Mouse (Mus musculus) thymus, adult 2 months (tissue): ENCODE data around the gene Gm13277.
"Not testable (repeated sequence)": the region's sequence is repeated elsewhere in the genome, so short reads cannot be mapped to it uniquely, and the experiment has no call there.

ENCODE experiments used
- CTCF ChIP-seq: fragments of 200-500 bp; IDR thresholded peaks from 2 replicates; pipeline ENCODE4 v1.5.1; 2012; ENCODE audit warnings: mild to moderate bottlenecking, control low read depth, low read length, moderate library complexity, borderline replicate concordance; ENCODE audit not compliant: control insufficient read depth, poor library complexity, insufficient read depth; ENCODE audit errors: extremely low read depth
- POLR2A ChIP-seq: fragments of 200-500 bp; IDR thresholded peaks from 2 replicates; pipeline ENCODE4 v1.6.1; 2012; ENCODE audit warnings: mild to moderate bottlenecking, low read length, control low read depth, moderate library complexity; ENCODE audit not compliant: control insufficient read depth, poor library complexity, insufficient read depth; ENCODE audit errors: extremely low read depth

DNA sequence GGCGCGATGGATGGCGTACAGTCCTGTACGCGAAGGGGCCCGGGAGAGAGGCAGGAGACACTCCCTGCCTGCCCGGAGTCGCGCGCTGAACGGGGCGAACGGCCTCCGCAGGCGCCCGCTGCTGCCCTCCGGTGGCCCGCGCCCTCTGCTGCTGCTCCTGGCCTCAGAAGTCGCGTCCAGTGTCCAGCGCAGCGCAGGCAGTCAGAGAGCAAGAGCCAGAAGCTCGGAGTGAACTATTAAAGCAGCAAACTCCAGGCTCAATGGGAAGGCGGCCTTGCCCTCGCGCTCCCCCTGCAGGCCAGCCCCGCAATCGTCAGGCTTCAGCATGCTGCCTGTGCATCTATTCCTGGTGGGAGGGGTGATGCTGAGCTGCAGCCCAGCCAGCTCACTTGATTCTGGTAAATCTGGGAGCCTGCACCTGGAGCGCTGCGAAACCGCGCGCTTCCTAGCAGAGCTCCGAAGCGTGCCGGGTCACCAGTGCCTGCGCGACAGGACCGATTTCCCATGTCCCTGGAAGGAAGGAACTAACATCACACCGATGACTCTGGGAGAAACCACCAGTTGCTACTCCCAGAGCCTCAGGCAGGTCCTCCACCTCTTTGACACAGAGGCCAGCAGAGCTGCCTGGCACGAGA, 24.9 kb upstream of the Gm13277 start:
- TF ChIP-seq CTCF: peak; percentile 43; the same call in 1 of the 2 replicates
- not testable (repeated sequence) for TF ChIP-seq POLR2A
